Mouse (Mus musculus): ENCODE results near the gene Tyro3. TPM values are rescaled to one million over a fixed set of nuclear protein-coding genes. Genes with fewer than 3 reads are reported as not detected.

Gene Tyro3
- polyA plus RNA-seq, 1 experiment from 2014 or later, result 30.9 TPM

GRCm38 (mm10) chr2:119808438-119808837 lies 10.9 kb downstream of the Tyro3 start:
- Histone ChIP-seq H3K36me3 (peaks cover 64% of the 10 kb centered on the region), H3K27ac (no peak overlapping the region)
- WGBS, result 21% methylated on average over 4 of the region's 4 CpGs

DNA sequence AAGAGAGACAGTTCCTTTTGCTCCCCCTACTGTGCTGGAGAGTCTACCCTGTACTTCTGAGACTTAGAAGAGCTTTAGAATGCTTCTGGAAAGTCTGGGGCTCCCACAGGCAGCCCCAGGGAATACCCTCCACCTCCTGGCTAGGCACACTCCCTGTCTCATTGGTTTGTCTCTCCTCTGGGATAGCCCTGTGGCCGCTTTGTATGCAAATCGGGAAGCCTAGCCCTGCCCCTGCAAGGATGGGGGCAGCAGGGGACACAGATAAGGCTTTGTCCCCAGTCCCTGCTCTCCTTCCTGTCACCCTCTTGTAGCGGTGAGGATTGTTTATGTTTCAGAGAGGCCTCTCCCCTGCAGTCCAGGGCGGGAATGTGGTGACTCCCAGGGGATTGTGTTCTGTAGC lies 11.3 kb downstream of the Tyro3 start:
- Histone ChIP-seq H3K27me3 (no peaks in the 10 kb centered on the region), H3K4me3 (no peak overlapping the region), H3K9me3 (no peaks in the 10 kb centered on the region), H3K36me3 (peaks cover 68% of the 10 kb centered on the region), H3K27ac (no peak overlapping the region), H3K9ac (no peak overlapping the region), H3K4me1 (peaks cover 3% of the 10 kb centered on the region; the same call in 1 of the 2 replicates), H3K4me2 (replicated peaks) (no peak overlapping the region)
- no peak for ATAC-seq (ENCODE audit: insufficient number of reproducible peaks, insufficient read depth, low FRiP score, low TSS enrichment)
- 41% methylated on average over 4 of the region's 4 CpGs for WGBS

More at GRCm38 (mm10) chr2:119808438-119808837, 10.9 kb downstream of the Tyro3 start:
- Histone ChIP-seq H3K27me3 (no peaks in the 10 kb centered on the region), H3K9ac (no peak overlapping the region), H3K4me2 (replicated peaks) (no peak overlapping the region), H3K4me3 (no peak overlapping the region), H3K4me1 (peaks cover 5% of the 10 kb centered on the region), H3K9me3 (no peaks in the 10 kb centered on the region)
- ATAC-seq (ENCODE audit: insufficient number of reproducible peaks, insufficient read depth, low FRiP score, low TSS enrichment), result no peak

GRCm38 (mm10) chr2:119810890-119811289 lies 13.4 kb downstream of the Tyro3 start:
- Histone ChIP-seq H3K36me3 (peaks cover 78% of the 10 kb centered on the region), H3K4me2 (replicated peaks) (no peak overlapping the region), H3K9me3 (no peaks in the 10 kb centered on the region), H3K9ac (no peak overlapping the region), H3K4me3 (no peak overlapping the region), H3K4me1 (peaks cover 3% of the 10 kb centered on the region; the same call in 1 of the 2 replicates), H3K27me3 (no peaks in the 10 kb centered on the region), H3K27ac (no peak overlapping the region)
- ATAC-seq (ENCODE audit: insufficient number of reproducible peaks, insufficient read depth, low FRiP score, low TSS enrichment), result no peak
- WGBS, result 84% methylated on average over 12 of the region's 12 CpGs

DNA sequence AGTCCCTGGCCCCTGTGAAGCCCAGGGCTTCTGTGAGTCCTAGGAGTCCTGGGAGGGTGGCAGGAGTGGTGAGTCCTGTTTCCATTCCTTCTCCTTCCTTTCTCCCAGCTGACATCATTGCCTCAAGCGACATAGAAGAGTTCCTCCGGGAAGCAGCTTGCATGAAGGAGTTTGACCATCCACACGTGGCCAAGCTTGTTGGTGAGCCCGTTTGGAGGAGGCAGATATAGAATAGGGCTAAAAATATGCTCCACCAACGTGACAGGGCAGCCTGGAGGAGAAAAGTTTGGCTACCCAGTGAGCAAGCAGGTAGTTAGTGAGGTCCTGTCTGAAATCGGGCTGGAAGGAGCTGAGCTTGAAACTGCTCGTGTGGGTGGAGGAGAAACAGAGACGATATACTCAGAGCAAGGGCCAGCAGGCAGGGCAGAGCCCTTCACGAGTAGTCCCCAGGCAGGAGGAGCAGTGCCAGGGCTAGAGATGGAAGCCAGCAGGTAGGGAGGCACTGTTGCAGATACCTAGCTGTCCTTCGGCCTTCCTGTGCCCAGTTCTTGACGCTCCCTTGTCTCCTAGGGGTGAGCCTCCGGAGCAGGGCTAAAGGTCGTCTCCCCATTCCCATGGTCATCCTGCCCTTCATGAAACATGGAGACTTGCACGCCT lies 14.1 kb downstream of the Tyro3 start:
- Histone ChIP-seq H3K9ac (no peak overlapping the region), H3K9me3 (no peaks in the 10 kb centered on the region), H3K4me2 (replicated peaks) (no peak overlapping the region), H3K4me1 (peaks cover 3% of the 10 kb centered on the region; the same call in 1 of the 2 replicates), H3K27me3 (no peaks in the 10 kb centered on the region), H3K4me3 (no peak overlapping the region), H3K36me3 (peaks cover 78% of the 10 kb centered on the region), H3K27ac (no peak overlapping the region)
- ATAC-seq (ENCODE audit: insufficient number of reproducible peaks, insufficient read depth, low FRiP score, low TSS enrichment), result no peak
- 88% methylated on average over 14 of the region's 14 CpGs for WGBS

GRCm38 (mm10) chr2:119814376-119814933 lies 16.9 kb downstream of the Tyro3 start:
- no peak overlapping the region for H3K4me3 ChIP-seq
- H3K27me3 ChIP-seq, result no peaks in the 10 kb centered on the region
- no peaks in the 10 kb centered on the region for H3K4me1 ChIP-seq
- 70% methylated on average over 7 of the region's 7 CpGs for WGBS
- H3K9me3 ChIP-seq, result no peaks in the 10 kb centered on the region
- H3K9ac ChIP-seq, result no peak overlapping the region
- H3K4me2 ChIP-seq (replicated peaks), result no peak overlapping the region
- no peak overlapping the region for H3K27ac ChIP-seq
- H3K36me3 ChIP-seq, result peaks cover 71% of the 10 kb centered on the region
- no peak for ATAC-seq (ENCODE audit: insufficient number of reproducible peaks, insufficient read depth, low FRiP score, low TSS enrichment)

- ATAC-seq (ENCODE audit: insufficient number of reproducible peaks, insufficient read depth, low FRiP score, low TSS enrichment), result no peak
- no peak overlapping the region for H3K27ac ChIP-seq
- no peaks in the 10 kb centered on the region for H3K9me3 ChIP-seq
- 95% methylated on average over 13 of the region's 13 CpGs for WGBS
- H3K9ac ChIP-seq, result no peak overlapping the region
- peaks cover 51% of the 10 kb centered on the region for H3K36me3 ChIP-seq
- no peak overlapping the region for H3K4me2 ChIP-seq (replicated peaks)
- H3K27me3 ChIP-seq, result no peaks in the 10 kb centered on the region
- no peak overlapping the region for H3K4me3 ChIP-seq
- no peaks in the 10 kb centered on the region for H3K4me1 ChIP-seq
Observed at GRCm38 (mm10) chr2:119816611-119817010, 19.1 kb downstream of the Tyro3 start.

DNA sequence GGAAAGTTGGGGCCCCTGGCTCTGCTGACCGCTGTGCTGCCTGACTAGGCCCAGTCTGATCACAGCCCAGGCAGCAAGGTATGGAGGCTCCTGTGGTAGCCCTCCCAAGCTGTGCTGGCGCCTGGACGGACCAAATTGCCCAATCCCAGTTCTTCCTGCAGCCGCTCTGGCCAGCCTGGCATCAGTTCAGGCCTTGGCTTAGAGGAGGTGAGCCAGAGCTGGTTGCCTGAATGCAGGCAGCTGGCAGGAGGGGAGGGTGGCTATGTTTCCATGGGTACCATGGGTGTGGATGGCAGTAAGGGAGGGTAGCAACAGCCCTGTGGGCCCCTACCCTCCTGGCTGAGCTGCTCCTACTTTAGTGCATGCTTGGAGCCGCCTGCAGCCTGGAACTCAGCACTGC lies 19.5 kb downstream of the Tyro3 start:
- H3K4me2 ChIP-seq (replicated peaks), result no peak overlapping the region
- H3K27ac ChIP-seq, result no peak overlapping the region
- H3K4me3 ChIP-seq, result no peak overlapping the region
- no peaks in the 10 kb centered on the region for H3K4me1 ChIP-seq
- H3K36me3 ChIP-seq, result peaks cover 47% of the 10 kb centered on the region
- ATAC-seq (ENCODE audit: insufficient number of reproducible peaks, insufficient read depth, low FRiP score, low TSS enrichment), result no peak
- no peaks in the 10 kb centered on the region for H3K9me3 ChIP-seq
- no peaks in the 10 kb centered on the region for H3K27me3 ChIP-seq
- H3K9ac ChIP-seq, result no peak overlapping the region
- WGBS, result 84% methylated on average over 5 of the region's 5 CpGs

GRCm38 (mm10) chr2:119818668-119819272 lies 21.2 kb downstream of the Tyro3 start:
- ATAC-seq (ENCODE audit: insufficient number of reproducible peaks, insufficient read depth, low FRiP score, low TSS enrichment), result no peak
- H3K27ac ChIP-seq, result no peak overlapping the region
- WGBS, result 44% methylated on average over 9 of the region's 9 CpGs
- no peak overlapping the region for H3K9ac ChIP-seq
- H3K36me3 ChIP-seq, result peaks cover 30% of the 10 kb centered on the region
- no peaks in the 10 kb centered on the region for H3K27me3 ChIP-seq
- H3K4me3 ChIP-seq, result no peak overlapping the region
- no peaks in the 10 kb centered on the region for H3K4me1 ChIP-seq
- H3K4me2 ChIP-seq (replicated peaks), result no peak overlapping the region
- H3K9me3 ChIP-seq, result no peaks in the 10 kb centered on the region

GRCm38 (mm10) chr2:119821136-119821535 lies 23.6 kb downstream of the Tyro3 start:
- no peak for ATAC-seq (ENCODE audit: insufficient number of reproducible peaks, insufficient read depth, low FRiP score, low TSS enrichment)
- peaks cover 13% of the 10 kb centered on the region for H3K36me3 ChIP-seq
- H3K9ac ChIP-seq, result no peak overlapping the region
- H3K27me3 ChIP-seq, result no peaks in the 10 kb centered on the region
- H3K9me3 ChIP-seq, result no peaks in the 10 kb centered on the region
- no peak overlapping the region for H3K4me2 ChIP-seq (replicated peaks)
- H3K4me3 ChIP-seq, result no peak overlapping the region
- H3K4me1 ChIP-seq, result no peaks in the 10 kb centered on the region
- 86% methylated on average over 9 of the region's 9 CpGs for WGBS
- H3K27ac ChIP-seq, result no peak overlapping the region

DNA sequence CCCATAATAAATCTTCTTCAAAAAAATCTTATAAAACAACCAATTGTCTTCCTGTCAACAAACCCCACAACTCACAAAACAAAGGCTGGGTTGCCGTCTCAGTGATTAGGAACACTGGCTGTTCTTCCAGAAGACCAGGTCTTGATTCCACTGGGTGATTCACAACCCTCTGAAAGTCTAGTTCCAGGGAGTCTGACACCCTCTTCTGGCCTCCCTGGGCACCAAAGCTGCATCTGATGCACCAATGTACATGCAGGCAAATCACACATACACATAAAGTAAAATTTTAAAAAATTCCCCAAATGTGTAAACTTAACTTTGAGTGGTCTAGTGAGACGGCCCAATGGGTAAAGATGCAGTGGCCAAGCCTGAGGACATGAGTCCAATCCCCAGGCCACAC lies 33.0 kb downstream of the Tyro3 start:
- H3K9ac ChIP-seq, result no peak overlapping the region
- no peak for ATAC-seq (ENCODE audit: insufficient number of reproducible peaks, insufficient read depth, low FRiP score, low TSS enrichment)
- H3K4me3 ChIP-seq, result no peak overlapping the region
- H3K4me1 ChIP-seq, result no peaks in the 10 kb centered on the region
- H3K4me2 ChIP-seq (replicated peaks), result no peak overlapping the region
- H3K27me3 ChIP-seq, result no peaks in the 10 kb centered on the region
- H3K36me3 ChIP-seq, result no peaks in the 10 kb centered on the region
- WGBS, result 64% methylated on average over 2 of the region's 2 CpGs
- no peaks in the 10 kb centered on the region for H3K9me3 ChIP-seq
- no peak overlapping the region for H3K27ac ChIP-seq

DNA sequence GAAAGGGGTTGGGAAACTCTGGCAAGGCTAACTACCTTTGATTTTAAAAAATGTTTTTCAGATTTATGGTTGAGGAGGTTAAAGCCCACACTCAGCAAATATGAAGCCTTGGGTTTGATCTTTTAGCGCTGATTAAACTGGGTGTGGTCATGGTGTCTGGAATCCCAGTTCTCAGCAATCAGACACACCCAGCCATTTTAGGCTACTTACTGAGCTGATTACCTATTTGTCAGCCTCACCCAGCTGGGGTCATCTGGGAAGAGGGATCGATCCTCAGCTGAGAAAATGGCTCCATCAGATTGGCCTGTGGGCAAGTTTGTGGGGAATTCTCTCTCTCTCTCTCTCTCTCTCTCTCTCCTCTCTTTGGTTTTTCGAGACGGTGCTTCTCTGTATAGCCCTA lies 36.7 kb downstream of the Tyro3 start:
- no peak overlapping the region for H3K4me3 ChIP-seq
- no peak for ATAC-seq (ENCODE audit: insufficient number of reproducible peaks, insufficient read depth, low FRiP score, low TSS enrichment)
- 94% methylated on average over 4 of the region's 4 CpGs for WGBS

DNA sequence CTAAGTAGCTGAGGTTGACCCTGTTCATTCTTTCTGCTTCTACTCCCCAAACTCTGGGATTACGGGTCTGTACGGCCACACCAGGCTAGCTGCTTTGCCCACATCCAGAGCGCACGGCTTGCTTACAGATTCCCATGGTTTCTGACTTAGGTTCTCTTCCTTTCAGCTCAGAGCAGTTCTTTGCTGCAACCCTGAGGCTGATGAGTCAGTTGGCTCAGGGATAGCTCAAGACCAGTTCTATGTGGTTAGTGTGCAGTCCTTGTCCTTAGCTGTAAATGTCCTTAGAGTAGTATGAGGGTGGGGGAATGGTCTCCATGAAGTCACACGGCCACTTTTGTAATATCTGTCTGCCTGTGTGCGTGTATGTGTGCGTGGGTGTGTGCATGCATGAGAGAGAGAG lies 40.1 kb downstream of the Tyro3 start:
- H3K9me3 ChIP-seq, result no peaks in the 10 kb centered on the region
- H3K9ac ChIP-seq, result no peak overlapping the region
- no peaks in the 10 kb centered on the region for H3K4me1 ChIP-seq
- 90% methylated on average over 7 of the region's 7 CpGs for WGBS
- H3K27me3 ChIP-seq, result no peaks in the 10 kb centered on the region
- no peak overlapping the region for H3K27ac ChIP-seq
- ATAC-seq (ENCODE audit: insufficient number of reproducible peaks, insufficient read depth, low FRiP score, low TSS enrichment), result no peak
- H3K4me3 ChIP-seq, result no peak overlapping the region
- no peak overlapping the region for H3K4me2 ChIP-seq (replicated peaks)
- no peaks in the 10 kb centered on the region for H3K36me3 ChIP-seq

More for the DNA sequence above, 36.7 kb downstream of the Tyro3 start:
- H3K4me1 ChIP-seq, result no peaks in the 10 kb centered on the region
- H3K4me2 ChIP-seq (replicated peaks), result no peak overlapping the region
- no peaks in the 10 kb centered on the region for H3K27me3 ChIP-seq
- no peak overlapping the region for H3K27ac ChIP-seq
- H3K9me3 ChIP-seq, result no peaks in the 10 kb centered on the region
- no peak overlapping the region for H3K9ac ChIP-seq
- no peaks in the 10 kb centered on the region for H3K36me3 ChIP-seq

Data from embryonic facial prominence, embryonic 12.5 days (tissue).